Mouse (Mus musculus) cortical plate, adult 2 months (tissue): Measurements from ENCODE around the gene Actr5.

Experiments
- CTCF ChIP-seq: fragments of 200-500 bp; IDR thresholded peaks from 2 replicates; pipeline ENCODE4 v1.5.1; 2011; ENCODE audit warnings: mild to moderate bottlenecking, control low read depth, low read length; ENCODE audit not compliant: insufficient read depth; ENCODE audit errors: extremely low read depth
- POLR2A ChIP-seq: fragments of 200-500 bp; IDR thresholded peaks from 2 replicates; pipeline ENCODE4 v1.6.1; 2011; ENCODE audit warnings: mild to moderate bottlenecking, low read length, control low read depth; ENCODE audit not compliant: insufficient read depth; ENCODE audit errors: extremely low read depth

GRCm38 (mm10) chr2:158588524-158589271, 36.0 kb upstream of the Actr5 start:
- TF ChIP-seq CTCF (no peak), POLR2A (no peak)
